Mouse (Mus musculus) C2C12 (cell line): ENCODE data around the gene Btbd10. TPM values are rescaled to one million over a fixed set of nuclear protein-coding genes. Genes with fewer than 3 reads are reported as not detected.

Source experiments
- H3K27me3 ChIP-seq: one replicate; pipeline ENCODE4 v1.6.1; 2011; ENCODE audit not compliant: control insufficient read depth, insufficient read depth, insufficient read length
- H3K36me3 ChIP-seq: one replicate; pipeline ENCODE4 v1.6.1; 2011; ENCODE audit not compliant: control insufficient read depth, insufficient read depth
- H3K4me3 ChIP-seq: one replicate; pipeline ENCODE4 v1.5.1; 2011; ENCODE audit warnings: mild to moderate bottlenecking, control low read depth; ENCODE audit not compliant: poor library complexity, insufficient read depth, severe bottlenecking
- H3K79me2 ChIP-seq: one replicate; pipeline ENCODE4 v1.6.1; 2011; ENCODE audit not compliant: control insufficient read depth, insufficient read depth
- H3K79me3 ChIP-seq: one replicate; pipeline ENCODE4 v1.6.1; 2011; ENCODE audit warnings: low read depth, control low read depth
- H3ac ChIP-seq: one replicate; pipeline ENCODE3; 2011; ENCODE audit warnings: low read depth; ENCODE audit not compliant: control insufficient read depth, insufficient read length
- CEBPB ChIP-seq: IDR thresholded peaks from one replicate; pipeline ENCODE4 v1.6.1; 2011; ENCODE audit warnings: low read depth, mild to moderate bottlenecking, control low read depth, moderate library complexity
- CTCF ChIP-seq: IDR thresholded peaks from one replicate; pipeline ENCODE4 v1.5.1; 2011; ENCODE audit not compliant: control insufficient read depth, insufficient read depth, insufficient read length
- FOSL1 ChIP-seq: IDR thresholded peaks from one replicate; pipeline ENCODE4 v1.8.0; 2011; ENCODE audit warnings: mild to moderate bottlenecking, low read length; ENCODE audit not compliant: poor library complexity, insufficient read depth, severe bottlenecking
- MAX ChIP-seq: IDR thresholded peaks from one replicate; pipeline ENCODE4 v1.6.1; 2011; ENCODE audit warnings: mild to moderate bottlenecking, control low read depth
- MYOD1 ChIP-seq: IDR thresholded peaks from one replicate; pipeline ENCODE4 v1.6.1; 2011; ENCODE audit warnings: low read depth; ENCODE audit not compliant: control insufficient read depth, insufficient read length
- MYOG ChIP-seq: IDR thresholded peaks from one replicate; pipeline ENCODE4 v1.6.1; 2011; ENCODE audit not compliant: control insufficient read depth, insufficient read length; ENCODE audit errors: extremely low read depth
- USF1 ChIP-seq: IDR thresholded peaks from one replicate; pipeline ENCODE4 v1.6.1; 2011; ENCODE audit warnings: low read depth, mild to moderate bottlenecking, control low read depth, moderate library complexity
- polyA plus RNA-seq: library from polyadenylated mRNA; unstranded; fragments of >200 nt; fragmentation: generic; extraction: Trizol; gene quantifications from one replicate; pipeline ENCODE4 v1.2.1, GENCODE M21; 2012; ENCODE audit warnings: missing spikeins

Btbd10 gene
- polyA plus RNA-seq, 1 experiment: 9.6 TPM

- TF ChIP-seq CTCF (no peak), MYOG (no peak), USF1 (no peak), MYOD1 (no peak), CEBPB (no peak), MAX (no peak), FOSL1 (no peak)
- Histone ChIP-seq H3K36me3 (no peaks in the 10 kb centered on the region), H3K79me3 (no peaks in the 10 kb centered on the region), H3K27me3 (no peaks in the 10 kb centered on the region), H3K79me2 (no peaks in the 10 kb centered on the region), H3K4me3 (no peak overlapping the region), H3ac (no peak overlapping the region)
These were observed 77.0 kb downstream of the Btbd10 start for GRCm38 (mm10) chr7:113292193-113292592.

- H3ac ChIP-seq: no peak overlapping the region
- H3K27me3 ChIP-seq: no peaks in the 10 kb centered on the region
- H3K79me2 ChIP-seq: no peaks in the 10 kb centered on the region
- H3K36me3 ChIP-seq: no peaks in the 10 kb centered on the region
- H3K79me3 ChIP-seq: no peaks in the 10 kb centered on the region
- TF ChIP-seq CEBPB (no peak), MYOD1 (no peak), USF1 (no peak), CTCF (no peak), MYOG (no peak), MAX (no peak), FOSL1 (no peak)
- no peak overlapping the region for H3K4me3 ChIP-seq
These were observed 77.5 kb downstream of the Btbd10 start for GRCm38 (mm10) chr7:113291741-113292140.

- no peaks in the 10 kb centered on the region for H3K79me3 ChIP-seq
- no peak overlapping the region for H3ac ChIP-seq
- H3K79me2 ChIP-seq: no peaks in the 10 kb centered on the region
- no peaks in the 10 kb centered on the region for H3K27me3 ChIP-seq
- no peak overlapping the region for H3K4me3 ChIP-seq
- TF ChIP-seq USF1: no peak
- no peak for TF ChIP-seq MYOG
- TF ChIP-seq FOSL1: no peak
- H3K36me3 ChIP-seq: peaks cover 8% of the 10 kb centered on the region
These were observed 80.0 kb downstream of the Btbd10 start for GRCm38 (mm10) chr7:113289211-113289610.

- no peak overlapping the region for H3K4me3 ChIP-seq
- H3K79me3 ChIP-seq: no peaks in the 10 kb centered on the region
- H3ac ChIP-seq: no peak overlapping the region
- TF ChIP-seq CTCF (no peak), MAX (no peak)
- H3K36me3 ChIP-seq: peaks cover 8% of the 10 kb centered on the region
- no peaks in the 10 kb centered on the region for H3K27me3 ChIP-seq
- no peaks in the 10 kb centered on the region for H3K79me2 ChIP-seq
These were observed 83.8 kb downstream of the Btbd10 start for GRCm38 (mm10) chr7:113285405-113285804.

GRCm38 (mm10) chr7:113279246-113279645, 89.9 kb downstream of the Btbd10 start:
- no peaks in the 10 kb centered on the region for H3K79me3 ChIP-seq
- no peaks in the 10 kb centered on the region for H3K36me3 ChIP-seq
- no peaks in the 10 kb centered on the region for H3K79me2 ChIP-seq
- no peak overlapping the region for H3ac ChIP-seq
- no peak overlapping the region for H3K4me3 ChIP-seq
- no peaks in the 10 kb centered on the region for H3K27me3 ChIP-seq
- TF ChIP-seq MYOD1: no peak

- TF ChIP-seq USF1 (no peak), CEBPB (no peak), MYOD1 (no peak), MAX (no peak), MYOG (no peak), CTCF (no peak), FOSL1 (no peak)
- Histone ChIP-seq H3K36me3 (no peaks in the 10 kb centered on the region), H3K79me3 (no peaks in the 10 kb centered on the region), H3K79me2 (no peaks in the 10 kb centered on the region), H3K27me3 (no peaks in the 10 kb centered on the region), H3ac (no peak overlapping the region), H3K4me3 (no peak overlapping the region)
These were observed 90.7 kb downstream of the Btbd10 start for GRCm38 (mm10) chr7:113278493-113278892.
